Comparison of ENCODE assay signal across 8 mouse cellular contexts in genomic region chr14:73552341-73553121, GRCm38 (mm10). TPM values are rescaled to one million over a fixed set of nuclear protein-coding genes. Genes with fewer than 3 reads are reported as not detected.
DNase-seq lines count a peak whose midpoint lies in the region; ATAC-seq lines count a peak whose summit lies in the region.

No protein-coding gene starts in this region.

- WGBS in lung, embryonic 16.5 days: 4% methylated on average over 50 of the region's 61 CpGs

- H3K27me3 ChIP-seq in lung, embryonic 16.5 days (ENCODE audit: control insufficient read depth, insufficient read depth, low read depth, low read length): no peaks in the 10 kb centered on the region

- peak overlapping the region; percentile 85 for H3K4me3 ChIP-seq in lung, embryonic 16.5 days (ENCODE audit: low read length)

- no peaks in the 10 kb centered on the region for H3K36me3 ChIP-seq in lung, embryonic 16.5 days (ENCODE audit: control insufficient read depth, insufficient read depth, low read length)

- H3K4me2 ChIP-seq in lung, embryonic 16.5 days (ENCODE audit: low read depth, low read length): peak overlapping the region; percentile 61

- H3K27ac ChIP-seq in lung, embryonic 16.5 days (ENCODE audit: low read length): peak overlapping the region; percentile 75; the same call in 1 of the 2 replicates

- peak; percentile 64 for DNase-seq in MEL-GATA-1-ER (ENCODE audit: extremely low read depth, low read depth)
- DNase-seq in cerebellum, adult 8-10 months: peak; percentile 96
- peak; percentile 94 for DNase-seq in forelimb bud, embryonic 11.5 days (ENCODE audit: low read depth, low spot score)
- peak; percentile 70 for DNase-seq in layer of hippocampus, adult 9-10 months (ENCODE audit: low spot score)
- peak; percentile 94 for DNase-seq in ovary, postnatal 10 days (ENCODE audit: low spot score)
- peak; percentile 85 to 95 for DNase-seq in thymus, postnatal 10 days (ENCODE audit: low spot score in 2 of 2)

- H3K4me1 ChIP-seq in lung, embryonic 16.5 days (replicated peaks; ENCODE audit: control insufficient read depth, insufficient read depth, low read length): peaks cover 7% of the 10 kb centered on the region

- ATAC-seq in hematopoietic stem cell, adult 5-6 weeks (replicated peaks in 1 of 2; ENCODE audit: insufficient read depth in 1 of 2, low FRiP score in 2 of 2, low TSS enrichment in 1 of 2, low read depth in 1 of 2, poor library complexity in 2 of 2, severe bottlenecking in 2 of 2): peak; percentile 97 to 99
- ATAC-seq in lung, embryonic 16.5 days (ENCODE audit: low read depth): peak; percentile 98

- no peaks in the 10 kb centered on the region for H3K9me3 ChIP-seq in lung, embryonic 16.5 days (ENCODE audit: control insufficient read depth, low read length)

- peak overlapping the region; percentile 95 for H3K9ac ChIP-seq in lung, embryonic 16.5 days (ENCODE audit: low read length)

RNA-seq across cellular contexts. Expression of gene Nudt15, which starts 4.5 kb away (rescaled TPM):
- total RNA-seq in hematopoietic stem cell, adult 5-6 weeks (2017): 5.3 and 6.8 TPM in 2 replicates
- 5.8 and 7.0 TPM in 2 replicates for polyA plus RNA-seq in lung, embryonic 16.5 days (2015; fragmentation: Nextera tagmentation; extraction: Ambion mirVana)

RNA-seq across cellular contexts. Expression of gene Sucla2, which starts 27.4 kb away (rescaled TPM):
- 95.2 and 141 TPM in 2 replicates for total RNA-seq in hematopoietic stem cell, adult 5-6 weeks (2017)
- polyA plus RNA-seq in lung, embryonic 16.5 days (2015; fragmentation: Nextera tagmentation; extraction: Ambion mirVana): 107 and 109 TPM in 2 replicates

RNA-seq across cellular contexts. Expression of gene Med4, which starts 42.7 kb away (rescaled TPM):
- total RNA-seq in hematopoietic stem cell, adult 5-6 weeks (2017): 67.7 and 74.9 TPM in 2 replicates
- 86.2 and 91.1 TPM in 2 replicates for polyA plus RNA-seq in lung, embryonic 16.5 days (2015; fragmentation: Nextera tagmentation; extraction: Ambion mirVana)

Comparison
In these comparisons a context has a peak if more than half of its experiments do, and no peak if none do; other contexts are left out.
1. Peak in every context shown above with its lines: DNase-seq, ATAC-seq, H3K4me3 ChIP-seq and H3K27ac ChIP-seq.